Mouse (Mus musculus) CD8-positive naive resting alpha-beta T cell, adult 2 months (primary cell): ENCODE data around the gene Mier3.
A peak's percentile ranks its signal among the peaks of the same experiment; 100 is the strongest.
"Not testable (repeated sequence)": the region's sequence is repeated elsewhere in the genome, so short reads cannot be mapped to it uniquely, and the experiment has no call there.

Source experiments
- DNase-seq, 2 experiments: peaks; one replicate each; pipeline ENCODE4 v3.0.0; 2022; ENCODE audit warnings: low read depth in 2 of 2, low spot score in 2 of 2

Gene Mier3

GRCm38 (mm10) chr13:111687285-111687781, 6.6 kb downstream of the Mier3 start:
- peak; percentile 17 to 39 for DNase-seq

DNA sequence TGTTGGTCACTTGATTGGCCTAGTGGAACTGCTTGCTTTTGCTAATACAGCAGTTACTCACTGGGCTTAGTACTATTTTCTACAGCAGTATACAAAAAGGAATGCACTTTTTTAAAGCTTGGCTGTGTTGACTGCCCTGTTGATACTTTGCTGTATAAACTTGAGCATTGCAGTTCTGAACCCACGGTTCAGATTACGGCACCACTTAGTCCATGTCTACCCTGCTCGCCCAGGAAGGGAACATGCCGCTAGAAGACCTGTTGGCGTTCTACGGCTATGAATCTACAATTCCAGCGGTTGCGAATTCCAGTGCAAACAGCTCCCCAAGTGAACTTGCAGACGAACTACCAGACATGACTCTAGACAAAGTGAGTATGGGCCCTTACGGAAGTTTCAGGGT, 22.6 kb downstream of the Mier3 start:
- no peak for DNase-seq

DNA sequence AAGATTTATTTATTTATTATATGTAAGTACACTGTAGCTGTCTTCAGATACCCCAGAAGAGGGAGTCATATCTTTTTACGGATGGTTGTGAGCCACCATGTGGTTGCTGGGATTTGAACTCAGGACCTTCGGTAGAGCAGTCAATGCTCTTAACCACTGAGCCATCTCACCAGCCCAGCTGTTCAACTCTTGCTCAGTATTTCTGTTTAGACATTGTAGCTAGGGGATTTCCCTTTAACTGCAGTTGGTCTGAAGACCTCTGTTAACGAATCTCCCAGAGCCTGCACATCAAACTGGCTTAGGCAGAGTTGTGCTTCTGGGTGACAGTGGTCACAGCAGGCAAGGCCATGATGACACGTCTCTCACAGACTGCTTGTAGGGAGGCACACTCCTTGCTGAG, 23.2 kb downstream of the Mier3 start:
- DNase-seq = not testable (repeated sequence)

DNA sequence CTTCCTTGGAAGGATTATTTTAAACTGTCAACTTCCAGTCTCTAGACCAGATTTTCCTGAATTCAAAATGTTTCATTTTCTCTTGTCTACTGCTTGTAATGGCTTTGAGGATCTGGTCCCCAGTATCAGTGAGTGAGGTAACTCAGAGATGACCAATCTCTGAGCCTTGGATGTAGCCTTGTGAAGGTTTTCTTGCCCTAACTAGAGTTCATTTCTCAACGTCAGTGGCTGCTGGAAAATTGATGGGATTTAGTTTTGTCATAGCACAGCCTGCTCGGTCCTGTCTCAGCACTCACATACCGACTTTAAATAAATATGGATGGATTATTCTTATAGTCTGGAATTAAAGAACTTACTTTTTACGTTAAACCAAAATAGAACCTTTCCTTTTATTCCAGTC, 29.8 kb downstream of the Mier3 start:
- DNase-seq = no peak

DNA sequence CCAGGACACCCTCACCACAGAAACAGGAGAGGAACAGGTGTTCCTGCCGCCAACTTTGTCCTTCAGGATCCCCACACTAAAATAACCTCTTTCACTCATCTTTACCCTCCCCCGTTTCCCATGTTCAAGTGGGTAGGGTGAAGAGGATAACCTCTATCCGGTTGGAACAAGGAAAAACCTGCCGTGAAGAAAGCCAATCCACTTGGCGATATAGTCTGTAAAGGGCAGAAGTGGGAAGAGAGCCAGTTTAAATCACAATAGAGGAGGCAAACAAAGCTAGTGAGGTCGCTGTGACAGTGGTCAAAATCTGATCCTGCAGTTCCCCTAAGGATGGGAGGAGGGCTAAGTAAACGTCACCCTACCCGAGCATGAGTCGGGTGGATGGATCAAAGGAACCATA, 38.9 kb downstream of the Mier3 start:
- DNase-seq = no peak

DNA sequence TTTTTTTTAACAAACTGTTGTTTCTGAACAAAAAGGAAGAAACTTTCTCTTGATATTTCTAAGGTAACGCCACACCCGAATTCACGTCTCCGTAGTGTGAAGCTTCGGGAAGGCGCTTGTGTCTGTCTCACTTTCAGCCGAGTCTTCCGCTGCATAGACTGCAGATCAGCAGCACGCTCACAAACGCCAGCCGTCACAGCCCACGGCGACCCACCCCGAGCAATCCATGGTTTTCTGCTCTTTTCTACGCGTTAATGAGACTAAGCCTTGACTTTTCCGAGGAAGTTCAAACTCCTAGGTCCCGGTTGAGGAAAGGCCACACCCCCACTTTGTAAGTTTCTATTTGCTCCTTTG, 44.0 kb downstream of the Mier3 start:
- no peak for DNase-seq

DNA sequence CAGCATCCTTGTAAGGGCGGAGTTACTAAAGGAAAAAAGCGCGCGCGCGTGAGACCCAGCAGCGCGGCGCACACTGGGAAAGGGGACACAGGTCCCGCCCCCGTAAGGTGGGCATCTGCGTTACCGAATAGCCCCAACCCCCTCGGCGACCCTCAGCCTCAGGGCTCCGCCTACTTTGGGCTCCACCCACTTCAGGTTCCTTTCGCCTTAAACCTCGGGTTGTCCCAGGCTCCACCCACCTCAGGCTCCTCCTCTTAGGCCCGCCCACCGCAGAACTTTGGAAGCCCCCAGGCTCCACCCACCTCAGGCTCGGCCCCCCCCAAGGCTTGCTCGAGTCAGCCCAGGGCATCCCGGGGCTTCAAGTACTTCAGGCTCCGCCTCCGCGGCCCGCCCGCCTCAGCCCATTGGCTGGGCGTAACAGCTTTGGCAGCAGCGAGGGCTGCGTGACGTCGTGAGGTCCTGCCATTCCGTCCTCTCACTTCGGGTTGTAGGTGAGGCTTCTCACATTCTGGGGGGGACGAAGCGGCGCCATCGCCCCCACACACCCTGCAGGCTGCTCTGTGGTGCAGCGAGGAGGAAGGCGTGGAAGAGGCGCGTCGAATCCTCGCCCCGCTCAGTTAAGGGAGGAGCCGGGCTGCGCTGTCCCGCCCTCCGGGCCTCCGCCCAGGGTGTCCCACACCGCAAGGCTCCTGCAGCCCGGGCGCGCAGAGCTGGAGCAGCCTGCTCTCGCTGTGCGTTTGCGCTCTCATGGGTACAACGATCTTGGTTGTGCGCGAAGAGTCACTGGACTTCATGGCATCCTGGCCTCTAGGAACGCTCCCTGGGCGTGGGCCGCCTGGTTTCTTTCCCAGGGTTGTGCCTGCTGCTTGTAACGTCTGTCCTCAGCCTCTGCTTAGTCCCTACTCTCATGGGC, 44.6 kb downstream of the Mier3 start:
- DNase-seq = peak; percentile 91 to 95

GRCm38 (mm10) chr13:111726898-111727297, 46.1 kb downstream of the Mier3 start:
- no peak for DNase-seq

GRCm38 (mm10) chr13:111741204-111741990, 60.6 kb downstream of the Mier3 start:
- DNase-seq = no peak

DNA sequence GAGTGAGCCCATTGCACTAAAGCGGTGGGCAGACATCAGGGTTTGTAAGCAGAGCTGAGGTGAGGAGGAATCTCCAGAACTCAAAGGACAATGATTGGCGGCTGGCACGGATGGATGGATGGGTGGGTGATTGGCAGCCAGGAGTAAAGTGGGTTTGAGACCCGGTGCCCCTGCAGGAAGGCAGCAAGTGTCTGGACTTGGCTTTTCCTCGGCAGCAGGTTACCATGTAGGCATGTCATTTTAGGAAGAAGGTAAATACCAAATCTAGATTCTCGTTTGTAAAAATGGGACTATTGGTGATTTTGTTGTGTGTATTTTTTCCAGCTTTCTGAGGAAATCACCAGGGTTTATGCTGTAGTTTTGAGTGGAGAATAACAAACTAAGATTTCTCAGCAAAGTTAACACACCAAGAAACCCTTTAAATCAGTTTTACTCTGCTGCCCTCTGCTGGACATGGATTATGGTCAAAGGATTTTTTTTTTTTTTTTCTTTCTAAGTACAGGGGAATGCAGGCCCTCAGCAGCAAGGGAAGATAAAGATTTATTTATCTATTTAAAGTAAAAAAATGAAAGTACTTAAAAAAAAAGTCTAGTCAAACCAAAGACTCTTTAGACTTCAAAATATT, 61.3 kb downstream of the Mier3 start:
- peak; percentile 44 to 63 for DNase-seq

- DNase-seq = no peak
Measured at GRCm38 (mm10) chr13:111744233-111745000, 63.6 kb downstream of the Mier3 start.

- DNase-seq = no peak
Measured at GRCm38 (mm10) chr13:111745216-111745615, 64.4 kb downstream of the Mier3 start.

GRCm38 (mm10) chr13:111746831-111747230, 66.1 kb downstream of the Mier3 start:
- no peak for DNase-seq

GRCm38 (mm10) chr13:111748301-111749062, 67.7 kb downstream of the Mier3 start:
- DNase-seq = no peak

GRCm38 (mm10) chr13:111753321-111753720, 72.5 kb downstream of the Mier3 start:
- no peak for DNase-seq

DNA sequence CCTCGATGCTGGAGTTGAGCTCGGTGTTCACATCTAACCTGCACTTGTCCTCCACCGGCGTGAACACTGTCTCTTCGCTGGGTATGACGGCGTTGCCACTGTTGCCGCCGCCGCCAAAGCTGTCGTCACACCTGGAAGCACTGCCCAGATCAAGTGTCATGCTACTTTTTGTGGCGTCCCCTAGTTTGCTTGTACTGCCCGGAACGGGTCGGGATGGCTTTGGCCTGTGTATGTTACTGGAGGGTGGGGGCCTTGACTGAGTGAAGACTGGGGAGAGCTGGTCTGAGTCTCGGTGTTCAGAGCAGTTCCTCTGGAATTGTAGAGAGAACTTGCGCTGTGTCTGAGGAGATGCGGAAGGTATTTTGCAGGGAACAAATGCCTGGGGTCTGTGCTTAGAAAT, 74.6 kb downstream of the Mier3 start:
- DNase-seq = no peak

DNA sequence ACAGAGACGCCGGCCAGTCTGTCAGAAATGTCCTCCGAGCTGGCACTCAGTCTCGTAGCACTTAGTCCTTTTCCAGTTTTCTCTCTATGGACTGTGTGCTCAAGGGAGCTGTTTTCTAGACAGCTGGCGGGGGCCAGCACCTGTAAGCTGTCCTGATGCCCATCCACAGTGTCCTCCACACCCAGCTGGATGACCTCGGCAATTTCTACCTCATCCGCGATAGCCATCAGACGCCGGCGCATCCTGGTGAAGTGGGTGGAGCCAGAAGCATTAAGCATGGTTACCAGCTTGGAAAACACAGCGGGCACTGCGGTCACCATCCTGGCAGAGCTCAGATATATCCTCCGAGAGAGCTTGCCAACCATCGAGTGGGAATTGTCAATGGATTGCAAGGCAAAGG, 75.2 kb downstream of the Mier3 start:
- DNase-seq = no peak

DNA sequence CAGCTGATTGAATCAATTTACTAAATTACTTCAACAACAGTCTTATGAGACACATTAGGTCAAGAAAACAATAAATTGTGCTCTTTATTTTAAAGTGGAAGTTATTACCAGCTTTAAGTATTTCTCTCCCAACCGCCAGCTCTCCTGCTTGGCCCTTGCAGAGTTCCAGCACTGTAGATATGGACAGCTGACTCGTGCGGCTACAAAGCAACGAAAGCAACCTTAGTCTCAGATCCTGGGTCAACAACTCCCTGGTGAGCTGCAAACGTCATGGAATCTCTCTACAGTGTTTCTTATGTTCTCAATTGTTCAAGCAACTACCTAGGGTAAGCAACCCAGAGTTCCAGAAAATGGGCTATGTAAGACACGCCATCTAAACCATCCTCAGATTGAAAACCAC, 76.2 kb downstream of the Mier3 start:
- DNase-seq = no peak

DNA sequence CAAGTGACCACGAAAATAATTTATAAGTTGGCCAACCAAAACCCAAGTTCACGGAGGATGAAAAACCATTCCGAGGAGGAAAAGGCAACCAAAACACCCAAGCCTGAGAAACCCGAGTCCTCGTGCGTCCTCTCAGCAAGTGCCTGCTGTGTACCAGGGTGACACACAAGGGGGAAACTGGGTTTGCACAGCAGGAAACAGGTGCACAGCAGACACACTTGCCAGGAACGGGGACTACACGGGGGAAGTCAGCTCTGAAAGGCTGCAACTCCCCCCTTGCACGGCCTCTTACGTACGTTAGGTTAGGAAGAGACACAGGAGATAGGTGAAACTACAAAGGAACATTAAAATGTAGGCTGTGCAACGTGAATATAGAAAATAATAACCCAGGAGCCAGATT, 81.7 kb downstream of the Mier3 start:
- DNase-seq = no peak
